Mouse (Mus musculus) midbrain, postnatal 0 days (tissue): ENCODE results near the gene Ltbp1. TPM values are rescaled to one million over a fixed set of nuclear protein-coding genes. Genes with fewer than 3 reads are reported as not detected.

Experiments used
- ATAC-seq: fragments of 200-750 bp; cut with Nextera tagmentation; 2 replicates; pipeline ENCODE4 v1.8.0; 2017; ENCODE audit warnings: moderate number of reproducible peaks, mild to moderate bottlenecking, moderate TSS enrichment, moderate library complexity; ENCODE audit not compliant: low FRiP score
- DNase-seq: peaks from one replicate; pipeline ENCODE4 v3.0.0-alpha.2; 2015; ENCODE audit warnings: low spot score
- H3K27ac ChIP-seq: fragments of 300-500 bp; sonication (generic); 2 replicates; pipeline ENCODE4 v1.5.1; 2014; ENCODE audit warnings: low read depth, mild to moderate bottlenecking, low read length, mixed read lengths
- H3K27me3 ChIP-seq: fragments of 300-500 bp; sonication (generic); 2 replicates; pipeline ENCODE4 v1.6.1; 2014; ENCODE audit warnings: low read length, control low read depth, mixed read lengths; ENCODE audit not compliant: insufficient read depth
- H3K36me3 ChIP-seq: fragments of 300-500 bp; sonication (generic); 2 replicates; pipeline ENCODE4 v1.6.1; 2014; ENCODE audit warnings: low read length, control low read depth, mixed read lengths; ENCODE audit not compliant: insufficient read depth
- H3K4me1 ChIP-seq: fragments of 300-500 bp; sonication (generic); 2 replicates; pipeline ENCODE4 v1.6.1; 2014; ENCODE audit warnings: mild to moderate bottlenecking, control low read depth, antibody characterized with exemption, low read length, mixed read lengths; ENCODE audit not compliant: insufficient read depth
- H3K4me2 ChIP-seq: fragments of 300-500 bp; sonication (generic); 2 replicates; pipeline ENCODE4 v1.6.1; 2014; ENCODE audit warnings: low read depth, mild to moderate bottlenecking, low read length, mixed read lengths; ENCODE audit not compliant: poor library complexity, severe bottlenecking
- H3K4me3 ChIP-seq: fragments of 300-500 bp; sonication (generic); 2 replicates; pipeline ENCODE4 v1.5.1; 2014; ENCODE audit warnings: low read depth, mild to moderate bottlenecking, low read length, moderate library complexity
- H3K9ac ChIP-seq: fragments of 300-500 bp; sonication (generic); replicated peaks from 2 replicates; pipeline ENCODE4 v1.6.1; 2014; ENCODE audit warnings: mild to moderate bottlenecking, low read length, moderate library complexity, mixed read lengths; ENCODE audit not compliant: poor library complexity, severe bottlenecking
- H3K9me3 ChIP-seq: fragments of 300-500 bp; sonication (generic); 2 replicates; pipeline ENCODE4 v1.6.1; 2016; ENCODE audit warnings: low read length, control low read depth
- CTCF ChIP-seq: IDR thresholded peaks from 2 replicates; pipeline ENCODE4 v1.5.1; 2016; ENCODE audit warnings: antibody characterized with exemption, mild to moderate bottlenecking
- WGBS: fragments of 180-500 bp; shearing (Covaris S2); extraction: QIAGEN DNeasy Blood & Tissue Kit; methylation state at CpG from one replicate; pipeline ENCODE4 v1.1.7; 2014; 5-methylcytosine and 5-hydroxymethylcytosine counted together
- polyA plus RNA-seq: library from polyadenylated mRNA; unstranded; fragments of >200 nt; fragmentation: Nextera tagmentation; extraction: Ambion mirVana; gene quantifications from 2 replicates; pipeline ENCODE4 v1.2.1, GENCODE M21; 2015
- total RNA-seq: library from RNA; depleted of rRNA; stranded (reverse); fragments of >200 nt; gene quantifications from 2 replicates; pipeline ENCODE4 v1.2.3, GENCODE M21; 2014

The Ltbp1 gene
- total and polyA plus RNA-seq, 2 experiments from 2014 or later: 0.89 to 3.0 TPM

GRCm38 (mm10) chr17:75039017-75039416, 33.6 kb downstream of the Ltbp1 start:
- TF ChIP-seq CTCF: no peak
- Histone ChIP-seq H3K4me1 (no peaks in the 10 kb centered on the region), H3K27ac (no peak overlapping the region), H3K27me3 (no peaks in the 10 kb centered on the region), H3K36me3 (no peaks in the 10 kb centered on the region), H3K4me3 (no peak overlapping the region), H3K9ac (no peak overlapping the region), H3K4me2 (no peak overlapping the region), H3K9me3 (no peaks in the 10 kb centered on the region)
- DNase-seq (no peak), ATAC-seq (no peak)
- WGBS: 81% methylated on average over 4 of the region's 4 CpGs

GRCm38 (mm10) chr17:75049366-75049969, 44.1 kb downstream of the Ltbp1 start:
- H3K4me3 ChIP-seq: no peak overlapping the region
- no peak overlapping the region for H3K4me2 ChIP-seq
- no peaks in the 10 kb centered on the region for H3K36me3 ChIP-seq
- DNase-seq (no peak), ATAC-seq (no peak)
- no peak overlapping the region for H3K27ac ChIP-seq
- 85% methylated on average over 8 of the region's 8 CpGs for WGBS
- no peaks in the 10 kb centered on the region for H3K4me1 ChIP-seq
- TF ChIP-seq CTCF: no peak
- H3K27me3 ChIP-seq: no peaks in the 10 kb centered on the region
- H3K9ac ChIP-seq: no peak overlapping the region
- peaks cover 5% of the 10 kb centered on the region; the same call in 1 of the 2 replicates for H3K9me3 ChIP-seq

GRCm38 (mm10) chr17:75051440-75051925, 46.1 kb downstream of the Ltbp1 start:
- ATAC-seq: no peak
- WGBS: 88% methylated on average over 8 of the region's 8 CpGs
- DNase-seq: no peak
- no peak overlapping the region for H3K4me3 ChIP-seq
- H3K27ac ChIP-seq: no peak overlapping the region
- no peaks in the 10 kb centered on the region for H3K27me3 ChIP-seq
- H3K4me2 ChIP-seq: no peak overlapping the region
- TF ChIP-seq CTCF: no peak
- no peak overlapping the region for H3K9ac ChIP-seq
- no peaks in the 10 kb centered on the region for H3K36me3 ChIP-seq
- H3K9me3 ChIP-seq: no peaks in the 10 kb centered on the region
- H3K4me1 ChIP-seq: no peaks in the 10 kb centered on the region

GRCm38 (mm10) chr17:75055235-75055634, 49.9 kb downstream of the Ltbp1 start:
- TF ChIP-seq CTCF: no peak
- no peak overlapping the region for H3K9ac ChIP-seq
- WGBS: 85% methylated on average over 5 of the region's 5 CpGs
- no peaks in the 10 kb centered on the region for H3K9me3 ChIP-seq
- DNase-seq (no peak), ATAC-seq (no peak)
- H3K4me1 ChIP-seq: no peaks in the 10 kb centered on the region
- H3K4me2 ChIP-seq: no peak overlapping the region
- H3K4me3 ChIP-seq: no peak overlapping the region
- no peak overlapping the region for H3K27ac ChIP-seq
- H3K27me3 ChIP-seq: no peaks in the 10 kb centered on the region
- no peaks in the 10 kb centered on the region for H3K36me3 ChIP-seq

GRCm38 (mm10) chr17:75055961-75056360, 50.6 kb downstream of the Ltbp1 start:
- WGBS: 89% methylated on average over 6 of the region's 6 CpGs
- no peaks in the 10 kb centered on the region for H3K36me3 ChIP-seq

GRCm38 (mm10) chr17:75056631-75057030, 51.3 kb downstream of the Ltbp1 start:
- ATAC-seq (no peak), DNase-seq (no peak)
- no peak overlapping the region for H3K4me3 ChIP-seq
- no peak overlapping the region for H3K9ac ChIP-seq
- H3K9me3 ChIP-seq: no peaks in the 10 kb centered on the region
- H3K4me2 ChIP-seq: no peak overlapping the region
- H3K36me3 ChIP-seq: no peaks in the 10 kb centered on the region
- no peak overlapping the region for H3K27ac ChIP-seq
- WGBS: 42% methylated on average over 8 of the region's 8 CpGs
- no peak for TF ChIP-seq CTCF
- H3K4me1 ChIP-seq: no peaks in the 10 kb centered on the region
- H3K27me3 ChIP-seq: no peaks in the 10 kb centered on the region

More at GRCm38 (mm10) chr17:75055961-75056360, 50.6 kb downstream of the Ltbp1 start:
- ATAC-seq: no peak
- no peaks in the 10 kb centered on the region for H3K9me3 ChIP-seq
- H3K9ac ChIP-seq: no peak overlapping the region
- no peak overlapping the region for H3K27ac ChIP-seq
- DNase-seq: no peak
- H3K27me3 ChIP-seq: no peaks in the 10 kb centered on the region
- H3K4me2 ChIP-seq: no peak overlapping the region
- H3K4me3 ChIP-seq: no peak overlapping the region
- no peaks in the 10 kb centered on the region for H3K4me1 ChIP-seq
- no peak for TF ChIP-seq CTCF
